Mouse (Mus musculus): Measurements from ENCODE around the gene Golph3l. TPM values are rescaled to one million over a fixed set of nuclear protein-coding genes. Genes with fewer than 3 reads are reported as not detected.

The Golph3l gene
- polyA plus RNA-seq, 1 experiment from 2014 or later: 31.8 TPM

DNA sequence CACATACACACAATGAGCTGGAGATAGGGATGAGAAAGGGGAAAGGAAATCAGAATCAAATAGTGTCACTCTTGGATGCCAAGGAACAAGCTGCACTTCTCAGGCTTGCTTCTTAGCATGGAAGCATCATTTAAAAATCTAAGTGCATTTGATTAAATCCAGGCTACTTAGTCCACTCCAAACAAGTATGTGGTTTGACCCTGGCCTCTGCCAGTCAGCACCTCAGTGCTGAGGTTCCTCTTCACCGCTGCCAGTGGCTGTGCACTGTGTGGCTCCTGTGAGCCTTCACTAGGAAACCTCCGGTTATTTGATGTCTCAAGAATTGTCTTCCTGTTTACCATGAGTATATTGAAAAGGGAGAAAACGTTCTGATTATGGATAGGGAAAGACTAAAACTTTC lies 42.1 kb downstream of the Golph3l start:
- Histone ChIP-seq H3K9me3 (replicated peaks) (no peaks in the 10 kb centered on the region), H3K27me3 (ENCODE audit: low read depth, poor library complexity, severe bottlenecking) (no peaks in the 10 kb centered on the region), H3K4me3 (no peak overlapping the region), H3K27ac (no peak overlapping the region), H3K4me1 (peaks cover 6% of the 10 kb centered on the region), H3K36me3 (peaks cover 96% of the 10 kb centered on the region)
- DNase-seq (ENCODE audit: low spot score): no peak
- 87% methylated on average over 3 of the region's 3 CpGs for WGBS

- no peaks in the 10 kb centered on the region for H3K27me3 ChIP-seq (ENCODE audit: low read depth, poor library complexity, severe bottlenecking)
Observed at GRCm38 (mm10) chr3:95631304-95631703, 42.6 kb downstream of the Golph3l start.

GRCm38 (mm10) chr3:95632648-95633588 lies 44.2 kb downstream of the Golph3l start:
- no peaks in the 10 kb centered on the region for H3K27me3 ChIP-seq (ENCODE audit: low read depth, poor library complexity, severe bottlenecking)
- no peak for DNase-seq (ENCODE audit: low spot score)
- H3K36me3 ChIP-seq: peaks cover 99% of the 10 kb centered on the region
- no peaks in the 10 kb centered on the region for H3K4me1 ChIP-seq
- no peaks in the 10 kb centered on the region for H3K9me3 ChIP-seq (replicated peaks)
- 82% methylated on average over 12 of the region's 12 CpGs for WGBS
- no peak overlapping the region for H3K27ac ChIP-seq
- no peak overlapping the region for H3K4me3 ChIP-seq

More at GRCm38 (mm10) chr3:95631304-95631703, 42.6 kb downstream of the Golph3l start:
- Histone ChIP-seq H3K4me1 (peaks cover 1% of the 10 kb centered on the region), H3K36me3 (peaks cover 99% of the 10 kb centered on the region), H3K4me3 (no peak overlapping the region), H3K27ac (no peak overlapping the region), H3K9me3 (replicated peaks) (no peaks in the 10 kb centered on the region)
- 84% methylated on average over 6 of the region's 6 CpGs for WGBS
- DNase-seq (ENCODE audit: low spot score): no peak

GRCm38 (mm10) chr3:95635636-95636035 lies 46.9 kb downstream of the Golph3l start:
- Histone ChIP-seq H3K9me3 (replicated peaks) (no peaks in the 10 kb centered on the region), H3K4me1 (no peaks in the 10 kb centered on the region), H3K36me3 (peaks cover 99% of the 10 kb centered on the region), H3K4me3 (no peak overlapping the region), H3K27me3 (ENCODE audit: low read depth, poor library complexity, severe bottlenecking) (no peaks in the 10 kb centered on the region), H3K27ac (no peak overlapping the region)
- DNase-seq (ENCODE audit: low spot score): no peak
- WGBS: 86% methylated on average over 4 of the region's 4 CpGs

GRCm38 (mm10) chr3:95636072-95636471 lies 47.3 kb downstream of the Golph3l start:
- no peak overlapping the region for H3K4me3 ChIP-seq
- H3K27me3 ChIP-seq (ENCODE audit: low read depth, poor library complexity, severe bottlenecking): no peaks in the 10 kb centered on the region
- H3K27ac ChIP-seq: no peak overlapping the region
- 89% methylated on average over 4 of the region's 4 CpGs for WGBS
- no peaks in the 10 kb centered on the region for H3K9me3 ChIP-seq (replicated peaks)
- DNase-seq (ENCODE audit: low spot score): no peak
- H3K4me1 ChIP-seq: no peaks in the 10 kb centered on the region
- H3K36me3 ChIP-seq: peaks cover 99% of the 10 kb centered on the region

DNA sequence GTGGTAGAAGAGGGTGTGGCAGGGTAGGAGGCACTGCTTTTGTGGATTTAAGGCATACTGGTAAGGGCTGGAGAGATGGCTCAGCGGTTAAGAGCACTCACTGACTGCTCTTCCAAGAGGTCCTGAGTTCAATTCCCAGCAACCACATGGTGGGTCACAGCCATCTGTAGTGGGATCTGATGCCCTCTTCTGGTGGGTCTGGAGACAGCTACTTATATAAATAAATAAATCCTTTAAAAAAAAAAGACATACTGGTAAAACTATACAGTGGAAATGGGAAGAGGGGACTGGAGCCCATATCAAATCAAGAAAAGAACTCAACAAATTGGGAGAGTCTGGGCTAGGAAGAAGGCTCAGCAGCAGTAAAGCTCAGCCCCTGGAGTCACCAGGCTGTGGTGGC lies 51.0 kb downstream of the Golph3l start:
- WGBS: 80% methylated on average over 1 of the region's 1 CpGs
- Histone ChIP-seq H3K36me3 (peaks cover 71% of the 10 kb centered on the region), H3K4me3 (no peak overlapping the region), H3K9me3 (replicated peaks) (no peaks in the 10 kb centered on the region), H3K27me3 (ENCODE audit: low read depth, poor library complexity, severe bottlenecking) (no peaks in the 10 kb centered on the region), H3K4me1 (no peaks in the 10 kb centered on the region), H3K27ac (no peak overlapping the region)
- DNase-seq (ENCODE audit: low spot score): no peak

DNA sequence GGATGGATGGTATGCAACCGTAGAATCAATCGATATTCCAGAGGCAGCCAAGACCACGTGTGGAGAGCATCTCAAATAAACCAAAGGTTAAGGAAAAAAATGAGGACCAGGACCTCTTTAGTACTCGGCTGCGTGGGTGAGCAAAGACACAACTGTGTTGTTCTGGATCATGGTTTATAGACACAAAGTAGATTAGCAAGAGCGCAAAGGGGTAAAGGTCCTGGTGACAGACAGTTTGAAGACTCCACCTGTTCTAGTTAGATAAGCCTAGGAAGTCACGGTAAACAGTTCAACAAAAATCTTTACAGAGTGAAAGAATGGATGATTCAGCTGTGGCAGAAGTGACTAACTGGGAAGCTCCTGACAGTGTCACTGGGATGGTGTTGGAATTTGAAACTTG lies 54.4 kb downstream of the Golph3l start:
- H3K36me3 ChIP-seq: peaks cover 37% of the 10 kb centered on the region
- no peak for DNase-seq (ENCODE audit: low spot score)
- H3K27ac ChIP-seq: no peak overlapping the region
- 88% methylated on average over 7 of the region's 7 CpGs for WGBS
- peaks cover 3% of the 10 kb centered on the region; the same call in 1 of the 2 replicates for H3K4me1 ChIP-seq
- H3K4me3 ChIP-seq: no peak overlapping the region
- no peaks in the 10 kb centered on the region for H3K9me3 ChIP-seq (replicated peaks)
- no peaks in the 10 kb centered on the region for H3K27me3 ChIP-seq (ENCODE audit: low read depth, poor library complexity, severe bottlenecking)

GRCm38 (mm10) chr3:95645313-95646235 lies 56.8 kb downstream of the Golph3l start:
- H3K4me3 ChIP-seq: no peak overlapping the region
- no peak overlapping the region for H3K27ac ChIP-seq
- H3K4me1 ChIP-seq: peaks cover 3% of the 10 kb centered on the region; the same call in 1 of the 2 replicates
- H3K36me3 ChIP-seq: peaks cover 13% of the 10 kb centered on the region
- H3K27me3 ChIP-seq (ENCODE audit: low read depth, poor library complexity, severe bottlenecking): no peaks in the 10 kb centered on the region
- no peaks in the 10 kb centered on the region for H3K9me3 ChIP-seq (replicated peaks)
- 60% methylated on average over 10 of the region's 10 CpGs for WGBS
- DNase-seq (ENCODE audit: low spot score): no peak

GRCm38 (mm10) chr3:95648016-95648415 lies 59.3 kb downstream of the Golph3l start:
- 95% methylated on average over 5 of the region's 5 CpGs for WGBS
- peaks cover 16% of the 10 kb centered on the region for H3K4me1 ChIP-seq

DNA sequence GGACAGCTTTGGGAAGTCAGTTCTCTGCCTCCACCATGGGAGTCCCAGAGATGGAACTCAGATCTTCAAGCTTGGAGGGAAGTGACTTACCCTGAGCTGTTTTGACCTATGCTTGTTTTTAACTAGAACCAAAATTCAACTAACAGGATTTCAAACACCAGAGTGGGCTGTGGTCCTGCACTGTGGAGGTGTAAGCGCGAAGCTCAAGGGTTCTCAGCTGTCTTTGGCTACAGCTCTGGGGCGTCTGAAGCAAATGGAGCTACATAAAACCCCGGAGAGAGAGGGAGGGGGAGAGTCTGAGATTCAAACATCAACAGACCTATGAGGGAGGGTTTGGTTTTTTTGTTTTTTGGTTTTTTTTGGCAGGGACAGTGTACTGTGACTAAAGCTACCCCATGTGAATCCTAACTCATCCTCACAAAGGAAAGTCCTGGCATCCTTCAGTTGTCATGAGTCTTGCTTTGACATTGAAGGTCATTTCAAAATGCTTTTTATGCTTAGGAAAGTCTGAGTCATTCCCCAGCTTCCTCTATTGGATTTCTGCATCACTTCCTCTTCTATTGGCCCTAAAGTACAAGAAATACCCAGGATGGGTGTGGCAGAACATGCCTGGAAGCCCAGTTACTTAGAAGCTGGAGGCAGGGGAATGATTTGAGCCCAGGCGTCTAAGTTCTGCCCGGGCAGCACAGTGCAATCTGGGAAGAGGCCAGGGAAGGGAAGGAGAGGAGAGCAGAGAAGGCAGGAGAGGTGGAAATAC lies 61.7 kb downstream of the Golph3l start:
- peaks cover 22% of the 10 kb centered on the region for H3K4me1 ChIP-seq
- no peaks in the 10 kb centered on the region for H3K36me3 ChIP-seq
- H3K27me3 ChIP-seq (ENCODE audit: low read depth, poor library complexity, severe bottlenecking): no peaks in the 10 kb centered on the region
- H3K4me3 ChIP-seq: no peak overlapping the region
- H3K27ac ChIP-seq: no peak overlapping the region
- no peaks in the 10 kb centered on the region for H3K9me3 ChIP-seq (replicated peaks)
- DNase-seq (ENCODE audit: low spot score): no peak
- 75% methylated on average over 6 of the region's 6 CpGs for WGBS

More at GRCm38 (mm10) chr3:95648016-95648415, 59.3 kb downstream of the Golph3l start:
- H3K27ac ChIP-seq: no peak overlapping the region
- H3K4me3 ChIP-seq: no peak overlapping the region
- no peaks in the 10 kb centered on the region for H3K36me3 ChIP-seq
- H3K27me3 ChIP-seq (ENCODE audit: low read depth, poor library complexity, severe bottlenecking): no peaks in the 10 kb centered on the region
- no peaks in the 10 kb centered on the region for H3K9me3 ChIP-seq (replicated peaks)
- DNase-seq (ENCODE audit: low spot score): no peak

DNA sequence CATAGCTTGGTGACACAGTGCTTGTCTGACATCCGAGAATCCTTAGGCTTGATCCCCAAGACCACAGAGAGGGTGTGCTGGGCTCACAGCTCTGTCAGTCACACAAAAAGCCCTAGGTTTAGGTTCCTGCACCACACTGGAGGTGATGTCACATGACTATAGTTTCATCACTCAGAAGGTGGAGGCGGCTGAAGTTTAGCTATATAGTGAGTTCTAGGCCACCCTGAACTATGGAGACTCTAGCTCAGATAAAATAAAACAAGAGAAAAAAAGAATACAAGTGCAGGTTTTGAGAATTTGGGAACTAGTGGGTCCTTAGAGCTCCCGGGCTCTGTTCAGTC lies 62.3 kb downstream of the Golph3l start:
- Histone ChIP-seq H3K4me3 (no peak overlapping the region), H3K36me3 (no peaks in the 10 kb centered on the region), H3K27ac (no peak overlapping the region), H3K27me3 (ENCODE audit: low read depth, poor library complexity, severe bottlenecking) (no peaks in the 10 kb centered on the region), H3K4me1 (peaks cover 21% of the 10 kb centered on the region), H3K9me3 (replicated peaks) (no peaks in the 10 kb centered on the region)
- WGBS: 89% methylated on average over 3 of the region's 3 CpGs
- DNase-seq (ENCODE audit: low spot score): no peak

DNA sequence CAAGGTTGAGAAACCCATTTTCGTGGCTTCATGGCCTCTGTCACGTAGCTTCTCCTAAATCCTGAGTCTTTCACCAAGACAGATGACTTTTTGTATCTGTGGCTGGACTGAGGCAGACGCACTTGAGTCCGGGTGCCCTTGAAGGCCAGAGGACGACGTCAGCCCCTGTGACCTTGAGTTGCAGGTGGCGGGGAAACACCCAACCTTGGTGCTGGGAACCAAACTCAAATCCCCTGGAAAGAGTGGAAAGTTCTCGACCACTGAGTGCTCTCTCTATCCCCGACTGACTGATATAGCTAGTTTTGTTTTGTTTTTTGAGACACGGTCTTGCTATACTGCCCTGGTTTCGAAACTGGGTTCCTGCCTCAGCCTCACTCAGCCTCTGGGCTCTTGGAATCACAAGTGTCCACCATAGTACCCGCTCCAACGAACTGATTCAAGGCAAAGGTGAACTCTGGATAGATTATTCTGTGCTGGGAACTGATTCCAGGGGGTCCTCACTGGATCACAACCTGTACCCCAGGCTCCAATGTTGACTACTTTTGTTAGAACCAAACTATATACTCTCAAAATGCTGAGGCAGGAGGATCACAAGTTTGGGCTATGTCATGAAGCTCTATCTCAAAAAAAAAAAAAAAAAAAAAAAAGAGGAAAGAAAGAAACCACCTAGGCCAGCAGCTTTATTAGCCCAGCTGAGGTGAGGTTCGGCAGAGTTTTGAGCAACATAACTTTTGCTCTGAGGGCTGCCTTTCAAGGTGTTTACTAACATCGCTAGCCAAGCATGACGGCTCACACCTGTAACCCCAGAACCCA lies 62.9 kb downstream of the Golph3l start:
- Histone ChIP-seq H3K9me3 (replicated peaks) (no peaks in the 10 kb centered on the region), H3K27me3 (ENCODE audit: low read depth, poor library complexity, severe bottlenecking) (no peaks in the 10 kb centered on the region), H3K4me1 (peaks cover 21% of the 10 kb centered on the region), H3K4me3 (no peak overlapping the region), H3K36me3 (no peaks in the 10 kb centered on the region), H3K27ac (no peak overlapping the region)
- 91% methylated on average over 16 of the region's 16 CpGs for WGBS
- DNase-seq (ENCODE audit: low spot score): no peak

All from limb, embryonic 10.5 days (tissue).